In the genomic region with DNA sequence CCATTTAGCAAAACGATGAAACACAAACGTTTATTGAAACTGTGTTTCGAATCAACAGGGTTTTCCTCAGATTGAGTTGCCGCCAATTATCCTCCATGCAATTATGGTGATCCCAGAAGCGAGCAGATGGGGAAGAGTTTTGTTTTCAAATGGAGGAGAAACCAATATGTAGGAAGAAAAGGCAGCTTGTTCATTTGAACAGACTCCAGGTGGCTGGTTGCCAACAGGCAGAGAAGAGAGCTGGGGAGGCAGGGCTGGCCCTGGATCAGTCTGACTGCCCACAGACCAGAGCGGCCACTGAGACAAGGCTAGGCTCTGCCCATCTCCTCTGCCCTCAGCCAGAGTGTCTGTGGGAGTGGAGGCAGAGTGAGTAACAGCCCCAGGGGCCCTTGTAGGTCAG, we compare ENCODE assay signal across 9 mouse cellular contexts.
DNase-seq lines count a peak whose midpoint lies in the region; ATAC-seq and TF ChIP-seq lines count a peak whose summit lies in the region.
"Had no signal": no experiment of that assay in that cellular context is flagged by ENCODE, and none has a peak within 500 bp of the region (broad histone marks: within the 10 kb centered on the region; RNA-seq: fewer than 3 reads in every experiment).

No protein-coding gene starts in this region.

- no peak for DNase-seq in midbrain, embryonic 11.5 days (ENCODE audit: low spot score, missing footprints)
- DNase-seq in forebrain, postnatal 0 days: peak; percentile 90
- peak; percentile 90 to 91 for DNase-seq in layer of hippocampus, postnatal 10 days (ENCODE audit: low spot score in 2 of 2)
- peak; percentile 52 for DNase-seq in right cerebral cortex, adult 18-20 months
- no peak for DNase-seq in heart, embryonic 10.5 days (ENCODE audit: low spot score)
- no peak for DNase-seq in natural killer cell, adult 2 months (ENCODE audit: low spot score in 2 of 2)
- DNase-seq: liver, embryonic 13.5 days had no signal

- peak; percentile 41; the same call in 1 of the 2 replicates for ATAC-seq in midbrain, embryonic 12.5 days (ENCODE audit: low FRiP score, low read depth)
- ATAC-seq in midbrain, embryonic 11.5 days (ENCODE audit: low FRiP score): no peak
- peak; percentile 95 for ATAC-seq in forebrain, postnatal 0 days
- ATAC-seq in monocyte, adult 5-6 weeks (replicated peaks; ENCODE audit: insufficient number of reproducible peaks, low FRiP score, low TSS enrichment, poor library complexity, severe bottlenecking): no peak

- H3K9me3 ChIP-seq in midbrain, embryonic 12.5 days: no peaks in the 10 kb centered on the region
- no peaks in the 10 kb centered on the region for H3K9me3 ChIP-seq in midbrain, embryonic 11.5 days (ENCODE audit: control insufficient read depth, low read length)
- no peaks in the 10 kb centered on the region for H3K9me3 ChIP-seq in forebrain, postnatal 0 days (ENCODE audit: low read length)
- H3K9me3 ChIP-seq in heart, embryonic 10.5 days: no peaks in the 10 kb centered on the region
- H3K9me3 ChIP-seq: liver, embryonic 13.5 days had no signal

- H3K9ac ChIP-seq in midbrain, embryonic 12.5 days (replicated peaks): no peak overlapping the region
- no peak overlapping the region for H3K9ac ChIP-seq in midbrain, embryonic 11.5 days (ENCODE audit: low read length)
- H3K9ac ChIP-seq in forebrain, postnatal 0 days: no peak overlapping the region
- H3K9ac ChIP-seq: liver, embryonic 13.5 days had no signal

- 76% methylated on average over 6 of the region's 6 CpGs for WGBS in midbrain, embryonic 12.5 days
- WGBS in midbrain, embryonic 11.5 days: 86% methylated on average over 6 of the region's 6 CpGs
- WGBS in forebrain, postnatal 0 days: 19% methylated on average over 6 of the region's 6 CpGs
- 78% methylated on average over 6 of the region's 6 CpGs for WGBS in heart, embryonic 10.5 days

- no peak overlapping the region for H3K4me2 ChIP-seq in midbrain, embryonic 12.5 days (replicated peaks)
- H3K4me2 ChIP-seq in midbrain, embryonic 11.5 days: no peak overlapping the region
- no peak overlapping the region for H3K4me2 ChIP-seq in forebrain, postnatal 0 days (ENCODE audit: low read depth)
- H3K4me2 ChIP-seq: liver, embryonic 13.5 days had no signal

- no peak overlapping the region for H3K27ac ChIP-seq in midbrain, embryonic 12.5 days (replicated peaks)
- H3K27ac ChIP-seq in midbrain, embryonic 11.5 days (ENCODE audit: low read depth, low read length): no peak overlapping the region
- H3K27ac ChIP-seq in forebrain, postnatal 0 days (ENCODE audit: low read depth, low read length): no peak overlapping the region
- H3K27ac ChIP-seq in heart, embryonic 10.5 days: no peak overlapping the region
- H3K27ac ChIP-seq: liver, embryonic 13.5 days had no signal

- no peak overlapping the region for H3K4me3 ChIP-seq in midbrain, embryonic 12.5 days
- H3K4me3 ChIP-seq in midbrain, embryonic 11.5 days (ENCODE audit: low read depth, low read length): no peak overlapping the region
- no peak overlapping the region for H3K4me3 ChIP-seq in forebrain, postnatal 0 days (ENCODE audit: low read depth, low read length)
- no peak overlapping the region for H3K4me3 ChIP-seq in heart, embryonic 10.5 days
- H3K4me3 ChIP-seq: liver, embryonic 13.5 days had no signal

- TF ChIP-seq CTCF in forebrain, postnatal 0 days (IDR thresholded peaks at IDR 0.05; ENCODE audit: low read depth): no peak

- H3K27me3 ChIP-seq in midbrain, embryonic 12.5 days: no peaks in the 10 kb centered on the region
- H3K27me3 ChIP-seq in midbrain, embryonic 11.5 days (ENCODE audit: control insufficient read depth, insufficient read depth, low read length): no peaks in the 10 kb centered on the region
- no peaks in the 10 kb centered on the region for H3K27me3 ChIP-seq in forebrain, postnatal 0 days (ENCODE audit: insufficient read depth, low read length)
- H3K27me3 ChIP-seq in heart, embryonic 10.5 days (ENCODE audit: insufficient read depth, poor library complexity, severe bottlenecking): no peaks in the 10 kb centered on the region
- H3K27me3 ChIP-seq: liver, embryonic 13.5 days had no signal

- no peaks in the 10 kb centered on the region for H3K4me1 ChIP-seq in midbrain, embryonic 12.5 days
- no peaks in the 10 kb centered on the region for H3K4me1 ChIP-seq in midbrain, embryonic 11.5 days (ENCODE audit: control insufficient read depth, insufficient read depth, low read length)
- H3K4me1 ChIP-seq in forebrain, postnatal 0 days (ENCODE audit: insufficient read depth): no peaks in the 10 kb centered on the region
- H3K4me1 ChIP-seq in heart, embryonic 10.5 days: no peaks in the 10 kb centered on the region
- H3K4me1 ChIP-seq: liver, embryonic 13.5 days had no signal

- H3K36me3 ChIP-seq in midbrain, embryonic 12.5 days: no peaks in the 10 kb centered on the region
- no peaks in the 10 kb centered on the region for H3K36me3 ChIP-seq in midbrain, embryonic 11.5 days (ENCODE audit: control insufficient read depth, insufficient read depth, low read length)
- no peaks in the 10 kb centered on the region for H3K36me3 ChIP-seq in forebrain, postnatal 0 days (ENCODE audit: insufficient read depth)
- H3K36me3 ChIP-seq in heart, embryonic 10.5 days: no peaks in the 10 kb centered on the region
- H3K36me3 ChIP-seq: liver, embryonic 13.5 days had no signal

Comparison
In these comparisons a context has a peak if more than half of its experiments do, and no peak if none do; other contexts are left out.
1. ATAC-seq: peak in midbrain, embryonic 12.5 days (single experiment) and forebrain, postnatal 0 days (single experiment); none in midbrain, embryonic 11.5 days (single experiment) and monocyte, adult 5-6 weeks (single experiment).
2. DNase-seq: peak in forebrain, postnatal 0 days (single experiment), layer of hippocampus, postnatal 10 days (2 of 2) and right cerebral cortex, adult 18-20 months (single experiment); none in midbrain, embryonic 11.5 days (single experiment), heart, embryonic 10.5 days (single experiment) and natural killer cell, adult 2 months (0 of 2).